Mouse (Mus musculus) frontal cortex, adult 2 months (tissue): ENCODE data around the gene Epn3. TPM values are rescaled to one million over a fixed set of nuclear protein-coding genes. Genes with fewer than 3 reads are reported as not detected.
A peak's percentile ranks its signal among the peaks of the same experiment; 100 is the strongest.

Experiments used
- DNase-seq, 2 experiments: peaks; one replicate each; pipeline ENCODE4 v3.0.0; 2022; ENCODE audit warnings: low spot score in 1 of 2; ENCODE audit errors: extremely low spot score in 1 of 2
- polyA plus RNA-seq: library from polyadenylated mRNA; depleted of rRNA; stranded (reverse); fragments of >200 nt; gene quantifications from 2 replicates; pipeline ENCODE4 v1.2.3, GENCODE M21; 2012; rRNA removed

Gene Epn3
- polyA plus RNA-seq = 0.60 and 1.2 TPM in 2 replicates

DNA sequence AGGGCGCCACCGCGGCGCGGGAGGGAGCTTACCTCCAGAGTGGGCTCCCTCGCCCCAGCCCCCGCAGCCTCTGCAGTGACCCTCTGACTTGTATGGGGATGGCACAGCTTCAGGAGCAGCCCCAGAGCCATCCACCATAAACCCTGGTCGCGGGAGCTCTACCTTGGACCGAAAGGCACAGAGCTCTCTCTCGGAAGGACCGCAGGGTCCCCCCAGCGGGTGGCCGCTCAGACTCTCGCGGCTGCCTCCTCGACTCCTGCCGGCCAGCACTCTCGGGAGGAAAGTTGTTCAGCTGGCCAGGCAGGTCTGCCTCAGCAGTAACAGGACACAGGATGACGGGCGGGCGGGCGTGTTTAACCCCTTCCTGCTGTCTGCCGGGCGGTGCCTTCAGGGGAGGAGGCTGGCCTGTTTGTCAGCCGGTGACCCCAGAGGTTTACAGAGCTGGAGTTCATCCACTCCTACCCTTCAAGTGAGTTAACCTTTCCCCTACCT is at the start of gene Epn3:
Gene Epn3 (minus strand): TSS at position 314 of the 492 bp plus-strand sequence.
- DNase-seq = no peak

DNA sequence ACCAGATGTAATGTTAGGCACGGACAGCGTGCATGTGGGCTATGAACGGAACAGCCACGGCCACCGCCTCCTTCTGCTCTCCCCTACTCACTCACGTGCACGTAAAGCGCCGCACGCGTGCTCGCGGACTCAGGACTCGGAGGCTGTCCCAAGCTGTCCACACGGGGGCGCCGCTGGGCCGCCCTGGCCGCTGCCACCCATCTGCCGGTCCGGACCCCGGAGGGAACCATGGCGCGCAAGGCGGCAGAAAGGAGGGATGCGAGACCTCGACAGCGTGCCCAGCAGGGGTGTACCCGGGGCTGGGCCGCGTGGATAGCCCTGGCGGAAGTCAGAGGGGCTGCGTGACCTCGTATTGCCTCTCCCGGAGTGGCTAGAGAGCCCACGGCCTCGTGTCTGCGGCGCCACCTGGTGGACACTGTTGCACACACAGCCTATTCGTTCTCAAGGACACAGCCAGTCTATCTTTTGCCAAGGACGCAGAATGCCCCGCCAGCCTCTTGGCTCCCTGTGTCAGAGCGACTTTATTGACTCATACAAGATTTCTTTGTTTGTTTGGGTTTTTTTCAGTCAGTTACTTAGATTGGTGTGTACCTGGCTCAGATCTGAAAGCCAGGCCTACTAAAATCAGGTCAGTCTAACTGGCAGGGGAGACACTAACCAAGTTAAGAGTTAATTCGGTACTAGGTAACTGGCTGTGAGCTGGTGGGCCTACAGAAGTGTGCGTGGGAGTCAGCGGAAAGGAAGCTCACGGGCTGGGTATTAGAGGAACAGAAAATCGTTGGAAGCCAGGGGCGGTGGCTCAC is 49.3 kb upstream of the Epn3 start, which contains the start of gene Rsad1:
Gene Rsad1 (minus strand): TSS at position 368 of the 803 bp plus-strand sequence.
- DNase-seq = peak; percentile 91 to 97

- DNase-seq = peak in 1 of 2 experiments; percentile 66
Measured at GRCm38 (mm10) chr11:94548041-94548784, 48.4 kb upstream of the Epn3 start.

DNA sequence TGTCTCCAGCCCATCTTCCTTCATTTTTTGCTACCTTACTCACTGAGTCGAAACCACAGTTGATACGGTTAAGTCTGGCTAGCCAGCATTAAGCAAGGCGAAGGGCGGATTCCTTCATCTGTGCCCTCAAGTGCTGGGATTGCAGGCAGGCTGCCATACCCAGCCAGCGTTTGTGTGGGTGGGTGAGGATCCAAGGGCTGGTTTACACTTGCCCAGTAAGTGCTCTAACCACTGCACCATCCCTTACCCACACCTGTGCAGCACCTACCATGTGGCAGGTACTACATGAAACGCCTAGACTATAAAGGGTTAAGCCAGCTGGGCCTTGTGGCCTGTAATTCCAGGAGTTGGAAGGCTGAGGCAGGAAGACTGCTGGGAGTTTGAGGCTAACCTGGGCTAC is 47.5 kb upstream of the Epn3 start:
- DNase-seq = no peak

DNA sequence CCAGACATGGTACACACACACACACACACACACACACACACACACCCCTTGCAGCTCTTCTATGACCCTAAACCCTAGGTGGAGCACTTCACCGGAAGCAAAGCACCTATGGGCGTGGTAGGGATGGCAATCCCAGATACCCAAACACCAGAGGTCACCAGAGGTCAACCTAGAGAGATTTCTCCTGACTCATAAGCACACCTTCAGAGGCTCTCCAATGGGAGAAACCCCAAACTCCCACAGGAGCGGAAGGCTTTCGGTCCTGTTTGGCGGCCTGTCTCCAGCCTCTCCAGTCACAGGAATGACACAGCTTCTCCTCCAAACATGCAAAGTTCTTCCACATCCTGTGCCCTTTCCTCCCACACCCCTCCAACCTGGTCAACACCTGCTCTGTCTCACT is 46.6 kb upstream of the Epn3 start:
- no peak for DNase-seq

- no peak for DNase-seq
Measured at GRCm38 (mm10) chr11:94544422-94544821, 44.6 kb upstream of the Epn3 start.

DNA sequence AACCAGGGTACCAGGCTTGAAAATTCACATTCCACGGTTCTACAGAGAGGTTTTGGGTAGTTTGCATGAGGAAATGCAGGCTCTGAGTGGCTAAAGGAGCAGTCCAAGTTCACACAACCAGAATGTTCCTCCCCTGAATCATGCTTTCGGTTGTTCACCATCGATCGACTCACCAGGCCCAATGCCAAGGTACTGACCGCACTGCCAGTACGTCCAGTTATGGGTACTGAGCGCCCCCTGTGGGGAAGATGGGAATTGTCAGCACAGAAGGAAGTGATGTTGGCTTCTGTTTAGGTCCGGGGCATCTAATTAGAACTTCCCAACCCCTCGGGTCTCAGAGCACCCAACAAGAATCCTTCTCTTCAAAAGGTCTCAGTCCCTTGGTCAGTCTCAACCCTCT is 44.2 kb upstream of the Epn3 start:
- DNase-seq = peak; percentile 88 to 98

DNA sequence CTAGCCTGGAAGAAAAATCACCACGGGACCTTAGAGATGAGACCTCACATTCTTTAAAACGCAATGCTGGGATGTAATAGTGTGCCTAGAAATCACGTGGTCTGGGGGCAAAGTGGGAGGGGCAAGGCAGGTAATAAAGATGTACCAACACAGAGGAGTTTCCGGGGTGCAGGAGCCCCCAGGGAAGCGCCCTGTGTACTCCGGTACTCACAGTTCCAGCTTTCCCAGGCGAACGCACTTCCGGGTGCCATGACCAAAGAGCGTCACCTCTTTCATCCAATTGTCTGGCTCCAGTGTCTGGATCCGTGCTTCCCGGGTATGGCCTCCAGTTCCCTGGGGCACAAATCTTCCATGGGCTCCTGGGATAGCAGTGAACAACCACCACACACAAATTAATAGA is 43.6 kb upstream of the Epn3 start:
- DNase-seq = no peak

DNA sequence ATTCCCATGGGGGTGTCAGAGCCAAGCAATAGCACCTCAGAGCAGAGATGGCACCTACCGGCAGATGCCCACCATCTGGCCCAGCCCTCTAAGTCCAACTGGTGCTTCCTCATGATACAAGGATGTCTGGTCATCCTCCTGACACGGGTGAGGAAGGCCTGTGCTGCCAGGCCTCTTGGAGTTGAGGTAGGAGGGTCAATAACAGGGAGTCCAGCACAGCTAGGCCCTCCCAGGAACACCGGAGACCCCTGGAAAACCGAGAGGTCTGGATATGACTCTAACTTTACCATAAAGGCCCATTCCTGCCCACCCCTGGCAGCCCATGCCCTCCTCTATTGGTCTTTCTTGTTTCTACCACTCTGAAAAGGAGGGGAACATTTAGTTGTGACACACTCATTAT is 42.6 kb upstream of the Epn3 start:
- no peak for DNase-seq

GRCm38 (mm10) chr11:94539761-94540160 is 40.0 kb upstream of the Epn3 start:
- no peak for DNase-seq

- DNase-seq = no peak
Measured at GRCm38 (mm10) chr11:94538733-94539292, 39.0 kb upstream of the Epn3 start.

GRCm38 (mm10) chr11:94533171-94533570 is 33.4 kb upstream of the Epn3 start:
- peak in 1 of 2 experiments; percentile 28 for DNase-seq

DNA sequence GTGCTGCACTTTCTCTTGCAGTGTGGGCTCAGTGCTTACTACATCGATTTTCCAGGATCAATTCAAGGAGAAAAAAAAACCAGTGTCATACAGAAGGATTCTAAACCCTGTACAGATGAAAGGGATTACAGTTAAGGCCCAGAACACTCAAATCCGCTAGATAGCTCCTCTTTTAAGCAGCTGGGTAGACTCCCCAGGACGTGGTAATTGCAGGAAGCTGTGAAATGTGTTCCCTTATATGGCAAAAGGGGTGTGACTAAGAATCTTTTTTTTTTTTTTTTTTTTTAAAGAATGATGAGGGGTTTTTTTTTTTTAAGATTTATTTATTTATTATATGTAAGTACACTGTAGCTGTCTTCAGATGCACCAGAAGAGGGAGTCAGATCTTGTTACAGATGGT is 29.1 kb upstream of the Epn3 start:
- no peak for DNase-seq

DNA sequence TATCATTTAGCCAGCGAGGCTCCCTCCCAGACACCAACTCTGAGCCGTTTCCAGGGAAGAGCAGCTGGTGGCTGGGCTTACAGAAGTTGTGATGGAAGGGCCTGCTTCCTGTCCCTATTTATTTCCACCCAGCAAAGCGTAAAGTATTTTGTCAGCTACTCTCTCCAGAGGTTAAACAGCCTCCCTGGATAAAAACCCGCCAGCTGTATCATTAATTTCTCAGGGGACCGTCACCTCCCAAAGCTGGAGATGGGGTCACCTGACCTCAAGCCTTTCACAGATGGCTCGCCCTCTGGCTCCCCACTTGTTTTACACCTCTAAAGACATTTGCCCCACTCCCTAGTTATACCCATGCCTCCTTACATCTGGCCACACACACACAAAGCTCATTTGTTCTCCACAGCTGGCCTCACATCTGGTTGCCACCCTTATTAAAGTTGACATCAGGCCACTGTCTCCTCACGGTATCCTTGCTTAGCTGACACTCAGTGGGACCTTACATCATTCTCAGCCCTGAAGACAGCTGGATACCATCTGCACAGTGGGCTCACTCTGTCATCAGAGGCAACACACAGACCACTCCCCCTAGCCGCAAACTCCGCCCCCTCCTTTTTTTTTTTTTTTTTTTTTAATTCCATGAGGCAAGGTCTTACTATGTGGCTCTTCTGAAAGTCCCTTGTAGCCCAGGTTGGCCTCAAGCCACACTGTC is 26.6 kb upstream of the Epn3 start:
- no peak for DNase-seq

DNA sequence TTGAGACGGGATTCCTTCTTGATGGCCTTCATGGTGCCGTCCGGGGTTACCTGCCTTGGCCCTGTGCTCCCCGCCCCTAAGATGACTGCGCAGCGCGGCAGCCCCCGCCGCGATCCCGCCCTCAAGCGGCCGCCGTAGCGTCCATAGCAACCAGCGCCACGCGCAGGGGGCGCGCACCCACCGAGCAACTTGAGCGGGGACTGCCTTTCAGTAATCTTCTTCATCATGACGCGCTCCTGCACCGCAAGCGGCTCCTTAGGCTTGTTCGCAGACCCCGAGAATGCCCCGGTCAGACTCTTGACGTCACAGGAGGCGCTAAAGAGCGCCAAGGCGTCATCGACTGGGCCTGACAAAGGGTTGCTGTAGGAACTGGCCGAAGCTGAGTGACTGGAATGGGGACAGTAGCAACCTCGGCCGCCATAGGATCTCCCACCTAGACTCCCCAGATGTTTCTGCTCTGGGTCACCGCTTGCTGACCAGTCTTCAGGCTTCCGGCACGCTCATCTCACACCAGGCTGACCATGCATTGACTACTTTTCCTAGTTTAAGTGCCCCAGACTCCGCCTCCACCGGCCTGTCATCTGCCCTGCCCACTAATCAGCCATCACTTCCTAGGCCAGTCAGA is 21.6 kb upstream of the Epn3 start, which contains the start of gene Mycbpap:
Gene Mycbpap (minus strand): TSS at position 524 of the 625 bp plus-strand sequence.
- peak in 1 of 2 experiments; percentile 60 for DNase-seq

- no peak for DNase-seq
Measured at GRCm38 (mm10) chr11:94513452-94513851, 13.7 kb upstream of the Epn3 start.

DNA sequence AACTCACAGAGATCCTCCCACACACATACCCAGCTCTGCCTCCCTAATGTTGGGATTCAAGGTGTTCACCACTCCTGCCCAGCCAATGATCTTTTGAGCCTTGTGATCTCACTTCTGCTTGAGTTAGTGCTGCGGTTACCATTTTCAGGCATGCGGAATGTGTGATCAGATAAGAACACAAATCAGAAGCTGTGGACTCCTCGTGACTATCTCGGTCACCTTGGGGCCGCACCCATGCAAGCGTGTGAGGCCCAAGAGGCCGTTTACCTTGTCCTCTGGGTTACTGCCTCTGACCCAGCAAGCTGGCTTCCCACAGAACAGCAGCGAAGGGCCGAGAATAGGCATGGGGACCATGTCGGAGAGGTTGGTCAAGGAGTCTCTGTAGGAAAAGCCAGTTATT is 9.2 kb upstream of the Epn3 start:
- DNase-seq = no peak

- DNase-seq = no peak
Measured at GRCm38 (mm10) chr11:94501482-94501881, 1.7 kb upstream of the Epn3 start.

- no peak for DNase-seq
Measured at GRCm38 (mm10) chr11:94500362-94500761, 588 bp upstream of the Epn3 start.

GRCm38 (mm10) chr11:94499035-94499434 is 739 bp downstream of the Epn3 start:
- peak in 1 of 2 experiments; percentile 28 for DNase-seq
